Mouse (Mus musculus) kidney, postnatal 4 days (tissue): Measurements from ENCODE around the gene Irak2.

Source experiments
- DNase-seq, 2 experiments: peaks; one replicate each; pipeline ENCODE4 v3.0.0; 2021; ENCODE audit warnings: mixed read lengths in 2 of 2

Irak2 gene

GRCm38 (mm10) chr6:113638302-113639040 is at the start of gene Irak2:
Irak2 (plus strand) TSS chr6:113638467.
- peak; percentile 97 to 98 for DNase-seq

GRCm38 (mm10) chr6:113592637-113593036 is 45.6 kb upstream of the Irak2 start:
- no peak for DNase-seq

GRCm38 (mm10) chr6:113597945-113598344 is 40.3 kb upstream of the Irak2 start:
- DNase-seq = no peak

- peak; percentile 49 to 52 for DNase-seq
These were observed 38.4 kb upstream of the Irak2 start for GRCm38 (mm10) chr6:113599833-113600232.

GRCm38 (mm10) chr6:113600543-113601139 is 37.6 kb upstream of the Irak2 start, which contains the start of gene Fancd2os:
Fancd2os (minus strand) TSS chr6:113600715.
- peak; percentile 7 to 19 for DNase-seq

- DNase-seq = no peak
These were observed 35.4 kb upstream of the Irak2 start for GRCm38 (mm10) chr6:113602821-113603220.

DNA sequence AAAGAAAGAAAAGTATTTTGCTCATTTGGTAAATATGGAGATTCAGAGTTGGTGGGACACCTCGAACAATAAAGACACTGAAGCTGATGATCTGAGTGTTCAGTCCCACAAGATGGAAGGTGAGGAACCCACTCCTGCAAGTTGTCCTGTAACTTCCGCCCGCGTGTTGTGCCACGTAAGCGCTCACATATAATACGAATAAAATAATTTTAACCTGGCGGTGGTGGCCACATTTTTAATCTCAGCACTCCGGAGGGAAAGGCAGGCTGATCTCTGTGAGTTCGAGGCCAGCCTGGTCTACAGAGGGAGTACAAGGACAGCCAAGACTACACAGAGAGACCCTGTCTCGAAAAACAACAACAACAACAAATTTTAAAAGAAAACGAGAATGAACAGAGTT is 34.3 kb upstream of the Irak2 start:
- DNase-seq = peak in 1 of 2 experiments; percentile 14

DNA sequence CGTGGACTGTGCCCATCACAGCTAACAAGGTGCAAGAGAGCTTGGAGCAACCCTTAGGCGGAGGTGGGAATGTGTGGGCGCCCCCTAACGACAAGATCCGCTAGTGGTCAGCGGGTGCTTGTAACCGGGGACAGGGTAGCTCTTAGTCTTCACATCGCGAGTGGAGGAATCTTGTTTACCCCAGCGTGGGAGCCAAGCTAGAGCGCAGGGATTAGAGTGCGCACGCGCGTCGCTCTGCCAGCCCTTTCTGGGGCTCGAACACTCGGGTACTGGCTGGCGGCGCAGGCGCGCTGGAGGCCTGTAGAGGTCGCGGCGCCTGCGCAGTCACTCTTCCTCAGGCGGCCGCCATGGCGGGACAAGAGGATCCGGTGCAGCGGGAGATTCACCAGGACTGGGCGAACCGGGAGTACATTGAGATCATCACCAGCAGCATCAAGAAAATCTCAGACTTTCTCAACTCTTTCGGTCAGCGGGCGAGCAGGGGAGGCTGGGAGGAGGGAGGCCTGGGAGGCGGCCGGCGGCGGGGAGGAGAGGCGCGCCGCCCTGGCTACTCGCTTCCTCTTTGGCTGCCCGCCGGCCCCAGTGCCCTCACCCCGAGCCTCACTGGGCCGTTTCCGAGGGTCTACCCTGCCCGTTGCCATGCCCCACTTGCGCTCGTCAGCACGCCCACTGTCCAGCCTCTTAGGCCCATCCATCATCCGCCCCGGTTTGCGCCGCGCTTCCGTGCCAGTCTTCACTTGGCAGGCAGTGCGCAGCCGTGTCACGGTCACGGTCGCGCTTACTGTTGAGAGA is 33.6 kb upstream of the Irak2 start, which contains the start of gene Brk1:
TSS of gene Brk1 (plus strand) at position 341 of the 792 bp plus-strand sequence.
- DNase-seq = peak; percentile 88 to 94

GRCm38 (mm10) chr6:113605224-113605545 is 33.1 kb upstream of the Irak2 start:
- DNase-seq = no peak

DNA sequence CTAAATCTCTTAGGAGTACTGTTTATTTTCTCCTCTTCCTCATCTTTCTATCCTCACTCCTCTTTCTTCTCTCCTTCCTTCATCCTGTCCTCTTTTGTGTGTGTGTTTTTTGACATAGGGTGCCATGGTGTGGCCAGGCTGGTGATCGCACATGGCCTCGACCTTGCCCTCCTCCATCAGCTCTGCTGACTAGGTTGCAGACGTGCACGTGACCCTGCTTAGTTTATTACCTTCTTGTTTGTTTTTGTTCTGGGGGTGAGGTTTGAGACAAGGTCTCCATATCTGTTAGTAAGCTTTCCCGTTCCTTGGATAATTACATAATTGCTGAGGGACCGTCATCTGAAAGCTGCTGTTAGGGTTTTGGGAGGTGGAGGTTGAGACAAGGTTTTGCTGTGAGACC is 29.4 kb upstream of the Irak2 start:
- DNase-seq = no peak

DNA sequence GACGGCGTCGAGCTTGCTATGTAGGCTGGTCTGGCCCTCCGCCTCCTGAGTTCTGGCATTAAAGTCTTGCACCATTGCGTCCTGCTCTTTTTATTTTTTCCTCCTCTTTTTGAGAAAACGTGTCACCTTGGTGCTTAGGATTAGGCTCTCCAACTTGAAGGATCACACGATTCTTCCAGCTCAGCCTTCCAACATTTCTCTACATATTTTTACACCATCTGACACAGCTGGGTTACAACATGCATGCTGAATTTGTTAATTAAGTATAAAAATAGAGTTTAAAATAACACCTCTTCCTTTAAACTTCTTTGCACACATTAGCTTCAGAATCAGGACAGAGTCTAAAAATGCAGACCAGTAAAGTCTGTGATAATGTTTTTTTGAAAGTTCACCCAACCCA is 29.0 kb upstream of the Irak2 start:
- DNase-seq = no peak

DNA sequence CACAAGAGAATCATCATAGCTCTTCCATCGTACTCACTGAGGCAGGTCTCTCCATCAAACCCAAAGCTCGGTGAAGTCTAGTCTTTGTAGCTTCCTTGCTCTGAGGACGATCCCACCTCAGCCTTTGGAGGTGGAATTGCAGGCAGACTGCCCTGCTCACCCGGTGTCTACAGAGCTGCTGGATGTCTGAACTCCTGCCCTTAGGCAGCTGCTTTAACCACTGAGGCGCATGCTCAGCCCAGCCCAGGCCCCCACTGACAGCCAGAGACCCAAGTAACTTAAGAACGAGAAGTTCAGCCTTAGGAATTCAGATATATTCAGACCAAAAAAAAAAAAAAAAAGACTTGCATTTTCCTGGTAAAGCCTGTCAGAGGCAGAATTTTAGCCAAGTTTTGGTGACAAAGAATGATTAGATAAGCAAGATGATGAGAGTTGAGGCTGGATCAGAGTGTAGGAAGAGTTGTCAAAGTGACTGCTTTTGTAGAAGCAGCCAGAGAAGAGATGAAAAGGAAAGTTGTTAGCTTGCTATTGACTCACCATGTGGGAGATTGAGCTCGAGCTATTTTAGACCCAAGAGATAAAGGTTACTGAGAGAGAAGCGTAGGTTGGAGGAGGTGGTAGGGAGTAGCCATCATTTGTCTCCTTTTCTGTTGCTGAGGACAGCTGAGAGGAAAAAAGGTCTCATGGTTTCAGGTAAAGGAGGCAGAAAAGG is 25.9 kb upstream of the Irak2 start:
- peak; percentile 23 to 26 for DNase-seq

DNA sequence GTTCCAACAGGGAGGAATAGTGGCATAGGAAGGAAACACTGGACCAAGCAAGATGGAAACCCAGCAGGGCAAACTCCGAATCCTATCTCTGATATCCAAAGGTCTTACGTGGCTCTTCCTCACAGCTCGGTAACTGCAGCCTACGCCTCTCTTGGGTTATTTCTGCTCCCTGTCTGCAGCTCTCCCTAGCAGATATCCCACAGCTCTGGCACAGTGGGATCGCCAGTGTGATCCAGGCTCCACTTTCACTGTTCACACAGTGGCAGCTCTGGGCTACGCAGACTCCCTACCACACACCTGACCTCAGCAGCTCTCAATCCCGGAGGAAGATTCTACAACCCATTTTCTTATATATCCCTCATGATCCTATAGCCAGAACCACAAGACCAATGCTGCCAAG is 24.1 kb upstream of the Irak2 start:
- no peak for DNase-seq

DNA sequence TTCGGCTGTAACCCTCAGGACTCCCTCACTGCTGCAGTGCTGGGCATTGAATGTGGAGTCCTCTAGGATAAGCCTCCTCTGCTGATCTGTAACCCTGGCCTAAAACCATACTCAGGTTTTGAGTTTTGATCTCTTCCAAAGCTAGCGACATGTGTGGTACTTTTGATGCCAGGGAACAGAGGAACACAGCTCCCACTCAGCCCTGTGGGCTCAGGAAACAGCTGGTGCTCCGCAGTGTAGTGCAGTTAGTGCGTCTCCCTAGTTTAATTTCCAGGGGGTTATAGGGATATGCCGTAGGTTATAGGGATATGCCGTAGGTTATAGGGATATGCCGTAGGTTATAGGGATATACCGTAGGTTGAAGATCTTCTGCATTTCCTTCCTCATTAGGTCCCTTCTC is 23.3 kb upstream of the Irak2 start:
- no peak for DNase-seq

GRCm38 (mm10) chr6:113615489-113615888 is 22.8 kb upstream of the Irak2 start:
- no peak for DNase-seq

DNA sequence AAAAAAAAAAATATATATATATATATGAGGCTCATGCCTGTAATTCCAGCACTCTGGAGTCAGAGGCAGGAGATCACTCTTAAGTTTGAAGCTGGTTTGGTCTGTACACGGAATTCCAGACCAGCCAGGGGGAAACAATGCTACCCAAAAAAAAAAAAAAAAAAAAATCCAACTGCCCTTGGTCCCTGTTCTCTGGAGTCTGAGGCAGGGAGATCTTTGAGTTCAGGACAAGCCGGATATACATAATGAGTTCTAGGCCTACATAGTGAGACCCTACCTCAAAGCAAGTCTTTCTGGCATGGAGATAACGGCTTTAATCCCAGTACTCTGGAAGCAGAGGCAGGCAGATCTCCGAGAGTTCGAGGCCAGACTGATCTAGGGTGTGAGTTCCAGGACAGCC is 14.9 kb upstream of the Irak2 start:
- no peak for DNase-seq

DNA sequence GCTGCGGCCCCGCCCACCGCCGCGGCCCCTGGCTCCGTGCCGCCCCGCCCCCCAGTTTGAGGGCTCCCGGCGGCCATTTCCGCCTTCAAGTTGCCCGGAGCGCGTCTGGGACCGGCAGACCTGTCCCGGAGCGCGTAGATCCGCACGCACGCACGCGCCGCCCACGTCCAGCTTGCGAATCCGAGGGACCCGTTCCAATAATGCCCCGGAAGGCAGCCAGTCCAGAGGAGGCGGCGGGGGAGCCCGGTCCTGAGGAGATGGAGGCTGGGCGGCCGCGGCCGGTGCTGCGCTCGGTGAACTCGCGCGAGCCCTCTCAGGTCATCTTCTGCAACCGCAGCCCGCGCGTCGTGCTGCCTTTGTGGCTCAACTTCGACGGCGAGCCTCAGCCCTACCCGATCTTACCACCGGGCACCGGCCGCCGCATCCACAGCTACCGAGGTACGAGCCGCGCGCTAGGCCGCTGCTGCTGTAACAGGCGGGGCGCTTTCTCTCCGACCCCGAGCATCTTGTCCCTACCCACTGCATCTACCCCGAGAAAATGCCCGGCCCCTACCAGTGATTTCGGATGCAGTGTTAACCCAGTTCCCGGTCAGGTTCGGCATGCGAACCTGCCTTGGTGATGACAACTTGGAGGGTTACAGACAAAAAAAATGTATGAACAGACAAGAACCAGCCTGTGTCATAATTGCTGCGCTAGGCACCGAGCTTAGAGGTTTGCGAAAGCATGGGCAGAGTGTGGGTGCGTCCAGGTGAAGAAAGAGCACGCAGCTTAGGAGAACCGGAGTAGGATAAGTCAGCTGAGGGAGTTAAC is 14.1 kb upstream of the Irak2 start, which contains the start of gene Vhl:
TSS of gene Vhl (plus strand) at position 19 of the 811 bp plus-strand sequence.
- peak; percentile 91 to 95 for DNase-seq

GRCm38 (mm10) chr6:113624989-113625770 is 13.1 kb upstream of the Irak2 start:
- DNase-seq = peak; percentile 17 to 40

DNA sequence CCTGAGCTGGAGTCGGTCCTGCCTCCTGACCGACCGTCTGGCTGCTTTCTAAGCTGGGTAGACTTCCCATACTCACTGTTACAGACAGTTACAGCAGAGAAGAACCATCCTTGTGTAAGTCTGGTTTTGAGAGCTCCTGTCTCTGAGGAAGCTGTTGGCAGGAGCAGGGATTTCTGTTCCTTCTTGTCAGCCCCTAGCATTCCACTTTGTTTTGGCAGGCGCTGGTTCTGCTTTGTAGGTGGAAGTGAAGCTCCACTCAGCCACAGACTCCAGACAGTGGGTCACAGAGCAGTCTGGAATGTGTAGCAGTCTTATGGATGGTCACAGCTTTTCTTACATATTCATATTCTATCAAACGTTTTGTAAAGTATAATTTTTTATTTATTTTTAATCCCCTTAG is 7.9 kb upstream of the Irak2 start:
- DNase-seq = no peak

- no peak for DNase-seq
These were observed 5.4 kb upstream of the Irak2 start for GRCm38 (mm10) chr6:113632863-113633262.

GRCm38 (mm10) chr6:113639201-113639600 is 934 bp downstream of the Irak2 start:
- no peak for DNase-seq
